Mouse (Mus musculus): ENCODE measurements around the gene Lrrc27. TPM values are rescaled to one million over a fixed set of nuclear protein-coding genes. Genes with fewer than 3 reads are reported as not detected.

Gene Lrrc27
- polyA plus RNA-seq, 1 experiment from 2014 or later, result 3.5 TPM

DNA sequence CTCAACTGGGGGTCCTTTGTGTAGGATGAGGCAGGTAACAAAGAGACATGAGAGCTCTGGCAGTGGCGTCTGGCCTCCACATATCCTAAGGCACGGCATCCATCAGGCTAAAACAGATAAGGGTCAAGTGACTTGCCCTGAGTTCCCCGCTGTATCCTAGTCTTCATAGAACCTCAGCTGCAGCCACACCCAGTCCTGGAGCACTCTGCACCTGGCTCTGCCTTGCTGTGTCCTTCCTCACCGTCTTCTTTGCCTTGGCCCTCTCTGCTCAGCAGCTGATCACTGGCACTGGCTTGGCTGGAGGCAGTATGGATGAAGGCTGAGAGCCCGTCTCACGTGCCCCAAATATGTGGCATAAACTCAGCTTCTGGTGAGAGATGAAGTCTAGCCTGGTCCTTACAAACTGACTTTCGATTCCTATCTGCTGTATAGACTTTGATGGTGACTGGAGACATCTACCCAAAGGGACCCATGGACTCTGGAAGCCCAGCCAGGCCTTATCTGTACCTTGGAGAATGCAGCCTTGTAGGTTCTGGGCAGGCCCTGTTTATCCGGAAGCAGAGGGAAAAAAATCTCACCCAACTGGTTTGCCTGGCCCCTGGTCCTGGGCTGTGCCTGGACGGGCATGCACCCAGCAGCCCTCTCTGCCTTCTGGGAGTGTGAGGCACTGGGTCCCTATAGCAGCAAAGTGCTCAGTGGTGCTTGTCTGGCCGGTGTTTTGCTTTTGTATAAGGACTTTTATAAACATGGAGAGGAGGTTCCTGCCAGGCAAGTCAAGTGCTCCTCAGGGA, 45.2 kb downstream of the Lrrc27 start:
- Histone ChIP-seq H3K4me2 (no peak overlapping the region), H3K4me3 (no peak overlapping the region), H3K9me3 (replicated peaks) (no peaks in the 10 kb centered on the region), H3K27me3 (no peaks in the 10 kb centered on the region), H3K36me3 (peaks cover 36% of the 10 kb centered on the region), H3K27ac (peak overlapping the region; percentile 5), H3K4me1 (replicated peaks) (peaks cover 37% of the 10 kb centered on the region), H3K9ac (no peak overlapping the region)
- ATAC-seq (replicated peaks; ENCODE audit: insufficient number of reproducible peaks, insufficient read depth, low FRiP score, low read depth), result no peak; the same call in 1 of the 2 replicates
- WGBS, result 44% methylated on average over 10 of the region's 10 CpGs

DNA sequence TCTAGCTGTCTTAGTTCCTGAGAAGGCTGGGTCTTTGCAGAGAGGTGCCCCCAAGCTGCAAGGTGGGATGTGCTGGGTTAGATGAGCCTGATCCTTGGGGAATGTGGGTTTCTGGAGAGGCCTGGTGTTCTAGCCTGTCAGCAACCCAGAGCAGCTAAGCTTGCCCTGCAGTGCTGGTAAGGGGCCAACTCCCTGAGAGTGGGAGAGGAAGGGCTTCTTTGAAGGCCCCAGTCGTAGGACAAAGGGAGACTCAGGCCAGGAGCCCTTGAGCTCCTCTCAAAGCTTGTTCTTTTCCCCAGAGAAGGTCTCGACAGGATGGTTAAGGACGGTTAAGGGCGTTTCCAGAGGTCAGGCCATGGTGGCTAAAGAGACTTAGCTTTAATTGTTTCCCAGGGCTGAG, 51.5 kb downstream of the Lrrc27 start:
- H3K27me3 ChIP-seq, result no peaks in the 10 kb centered on the region
- no peak overlapping the region for H3K4me2 ChIP-seq
- 21% methylated on average over 4 of the region's 4 CpGs for WGBS
- H3K4me3 ChIP-seq, result no peak overlapping the region
- peaks cover 14% of the 10 kb centered on the region; the same call in 1 of the 2 replicates for H3K36me3 ChIP-seq
- ATAC-seq (replicated peaks; ENCODE audit: insufficient number of reproducible peaks, insufficient read depth, low FRiP score, low read depth), result no peak; the same call in 1 of the 2 replicates
- H3K9ac ChIP-seq, result no peak overlapping the region
- no peaks in the 10 kb centered on the region for H3K9me3 ChIP-seq (replicated peaks)
- H3K4me1 ChIP-seq (replicated peaks), result peaks cover 48% of the 10 kb centered on the region
- H3K27ac ChIP-seq, result peak overlapping the region; percentile 68

DNA sequence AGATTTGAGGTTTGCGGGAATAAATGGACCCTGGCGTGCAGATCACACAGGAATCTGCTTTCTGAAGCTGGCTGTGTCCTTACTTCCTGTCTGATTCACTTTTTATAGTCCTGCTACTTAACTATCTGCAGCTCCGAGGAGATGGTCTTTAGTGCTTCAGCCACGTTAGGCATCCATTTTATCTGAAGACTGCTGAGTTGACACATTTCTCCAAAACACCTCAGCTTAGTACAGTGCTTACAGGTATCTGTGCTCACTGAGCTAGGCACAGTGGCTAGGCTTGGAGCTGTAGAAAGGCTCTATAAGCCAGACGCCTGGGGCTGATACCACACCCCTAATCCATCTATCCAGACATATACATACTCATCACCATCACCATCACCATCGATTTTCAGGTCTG, 52.8 kb downstream of the Lrrc27 start:
- no peak overlapping the region for H3K4me3 ChIP-seq
- no peak for ATAC-seq (replicated peaks; ENCODE audit: insufficient number of reproducible peaks, insufficient read depth, low FRiP score, low read depth)
- H3K27me3 ChIP-seq, result no peaks in the 10 kb centered on the region
- H3K36me3 ChIP-seq, result peaks cover 10% of the 10 kb centered on the region; the same call in 1 of the 2 replicates
- H3K27ac ChIP-seq, result peak overlapping the region; percentile 66
- peaks cover 41% of the 10 kb centered on the region for H3K4me1 ChIP-seq (replicated peaks)
- H3K9me3 ChIP-seq (replicated peaks), result no peaks in the 10 kb centered on the region
- 36% methylated on average over 6 of the region's 6 CpGs for WGBS
- no peak overlapping the region for H3K4me2 ChIP-seq
- no peak overlapping the region for H3K9ac ChIP-seq

DNA sequence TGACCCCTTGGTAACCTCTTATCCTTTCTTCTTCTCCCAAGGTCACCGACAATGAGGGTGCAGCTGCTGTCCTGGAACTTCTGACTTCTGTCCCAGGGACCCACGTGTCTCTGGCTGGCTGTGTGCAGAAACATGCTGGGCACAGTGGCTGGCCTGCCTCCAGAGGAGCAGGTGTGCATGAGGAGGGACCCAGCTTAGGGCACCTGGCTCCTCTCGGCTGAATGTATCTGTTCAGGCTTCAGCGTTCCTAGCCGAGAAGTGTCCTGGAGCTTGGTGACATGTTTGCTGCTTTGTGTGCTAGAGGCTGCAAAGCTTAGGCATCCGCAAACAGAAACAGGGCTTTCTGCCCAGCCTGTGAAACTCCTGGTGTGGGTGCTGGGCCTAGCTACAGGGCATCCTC, 53.6 kb downstream of the Lrrc27 start:
- no peak overlapping the region for H3K9ac ChIP-seq

DNA sequence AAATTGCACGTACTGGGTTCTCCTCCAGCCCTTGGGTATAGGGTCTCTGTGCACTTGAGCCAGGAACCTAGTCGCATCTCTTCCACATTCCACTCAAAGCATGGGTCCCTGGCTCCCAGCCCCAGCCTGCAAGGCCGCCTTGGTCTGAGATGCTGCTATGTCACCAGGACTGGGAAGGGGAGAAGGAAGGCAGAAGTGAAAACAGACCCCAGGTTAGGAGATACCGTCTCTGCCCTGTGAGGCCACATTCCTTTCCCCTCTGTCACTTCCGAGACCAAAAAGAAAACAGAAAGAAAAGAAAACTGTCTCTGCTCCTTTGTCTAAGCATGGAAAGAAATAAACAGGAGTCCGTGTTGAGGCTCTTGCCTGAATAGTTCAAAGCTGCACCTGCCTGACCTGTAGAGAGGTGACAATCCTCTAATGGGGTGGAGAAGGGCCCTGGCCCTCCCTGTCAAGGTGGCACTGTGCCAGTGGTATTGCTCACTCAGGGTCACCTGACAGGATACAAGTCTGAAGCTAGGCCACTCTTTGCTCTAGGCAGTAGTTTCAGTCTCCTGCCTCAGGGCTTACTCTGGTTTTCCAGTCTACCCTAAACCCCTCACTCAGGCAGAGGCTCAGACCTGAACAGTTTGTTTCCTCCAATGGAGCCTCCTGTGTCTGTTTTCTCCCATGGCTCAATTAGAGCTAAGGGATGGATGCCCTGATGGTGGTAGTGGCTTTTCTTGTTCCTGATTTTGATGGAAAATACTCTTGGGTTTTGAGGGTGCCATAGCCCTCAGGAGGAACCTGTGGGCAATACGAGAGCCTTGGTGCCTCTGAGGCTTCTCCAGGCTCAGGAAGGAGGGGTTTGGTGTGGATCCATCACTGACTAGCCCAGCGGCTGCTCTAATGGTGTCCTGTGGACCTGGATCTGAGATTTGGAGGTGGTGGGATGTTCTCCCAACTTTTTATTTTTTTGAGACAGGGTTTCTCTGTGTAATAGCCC, 54.4 kb downstream of the Lrrc27 start:
- Histone ChIP-seq H3K36me3 (no peaks in the 10 kb centered on the region), H3K9me3 (replicated peaks) (no peaks in the 10 kb centered on the region), H3K9ac (peak overlapping the region; percentile 23; the same call in 1 of the 2 replicates), H3K4me3 (no peak overlapping the region), H3K27me3 (no peaks in the 10 kb centered on the region), H3K27ac (peak overlapping the region; percentile 66), H3K4me1 (replicated peaks) (peaks cover 50% of the 10 kb centered on the region), H3K4me2 (no peak overlapping the region)
- ATAC-seq (replicated peaks; ENCODE audit: insufficient number of reproducible peaks, insufficient read depth, low FRiP score, low read depth), result no peak
- WGBS, result 51% methylated on average over 8 of the region's 8 CpGs

More for the DNA sequence above, 53.6 kb downstream of the Lrrc27 start:
- Histone ChIP-seq H3K4me3 (no peak overlapping the region), H3K4me2 (no peak overlapping the region), H3K4me1 (replicated peaks) (peaks cover 42% of the 10 kb centered on the region), H3K27me3 (no peaks in the 10 kb centered on the region), H3K27ac (peak overlapping the region; percentile 66), H3K36me3 (peaks cover 2% of the 10 kb centered on the region; the same call in 1 of the 2 replicates), H3K9me3 (replicated peaks) (no peaks in the 10 kb centered on the region)
- ATAC-seq (replicated peaks; ENCODE audit: insufficient number of reproducible peaks, insufficient read depth, low FRiP score, low read depth), result no peak
- WGBS, result 62% methylated on average over 6 of the region's 6 CpGs

DNA sequence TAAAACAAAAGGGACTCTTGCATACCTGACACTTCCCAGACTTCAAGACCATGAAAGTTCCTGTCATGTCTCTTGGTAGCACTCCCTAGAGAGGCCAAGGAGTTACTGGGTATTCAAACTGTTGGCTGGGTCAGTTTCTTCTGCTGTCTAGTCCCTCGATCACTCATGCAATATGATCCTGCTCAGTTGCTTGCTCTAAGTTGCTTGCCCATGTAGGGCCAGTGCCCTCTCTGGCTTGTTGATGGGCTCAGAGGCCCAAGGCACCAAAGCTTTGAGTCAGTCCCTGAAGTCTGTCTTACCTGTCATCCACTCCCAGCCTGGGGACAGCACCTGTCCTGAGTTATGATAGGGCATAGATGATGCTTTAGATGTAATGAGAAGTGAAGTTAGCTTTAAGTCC, 58.0 kb downstream of the Lrrc27 start:
- Histone ChIP-seq H3K9me3 (replicated peaks) (no peaks in the 10 kb centered on the region), H3K9ac (no peak overlapping the region), H3K4me2 (no peak overlapping the region), H3K27me3 (no peaks in the 10 kb centered on the region), H3K4me3 (no peak overlapping the region), H3K4me1 (replicated peaks) (peaks cover 55% of the 10 kb centered on the region), H3K27ac (no peak overlapping the region), H3K36me3 (no peaks in the 10 kb centered on the region)
- no peak for ATAC-seq (replicated peaks; ENCODE audit: insufficient number of reproducible peaks, insufficient read depth, low FRiP score, low read depth)
- WGBS, result 75% methylated on average over 1 of the region's 1 CpGs

DNA sequence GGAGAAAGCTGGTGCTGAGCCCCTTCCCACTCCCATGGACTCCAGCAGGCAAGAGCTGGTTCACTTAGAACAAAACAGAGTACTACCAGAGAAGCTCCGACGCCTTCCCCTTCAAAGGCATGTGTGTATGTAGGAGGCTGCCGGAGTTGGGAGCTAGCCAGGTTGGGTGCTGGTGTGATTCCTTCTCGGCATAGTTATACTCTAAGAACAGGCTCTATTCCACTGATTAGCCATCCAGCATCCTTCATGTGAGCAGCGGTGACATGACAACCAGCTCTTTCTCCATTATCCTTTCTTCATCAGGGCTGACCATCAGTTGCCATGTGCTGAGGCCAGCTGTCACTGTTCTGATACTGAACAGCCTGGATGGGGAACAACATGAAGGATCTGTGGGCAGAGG, 59.1 kb downstream of the Lrrc27 start:
- no peaks in the 10 kb centered on the region for H3K36me3 ChIP-seq
- H3K4me1 ChIP-seq (replicated peaks), result peaks cover 46% of the 10 kb centered on the region
- H3K9ac ChIP-seq, result peak overlapping the region; percentile 13; the same call in 1 of the 2 replicates
- H3K4me2 ChIP-seq, result no peak overlapping the region
- H3K9me3 ChIP-seq (replicated peaks), result no peaks in the 10 kb centered on the region
- WGBS, result 33% methylated on average over 5 of the region's 5 CpGs
- no peak overlapping the region for H3K4me3 ChIP-seq
- no peaks in the 10 kb centered on the region for H3K27me3 ChIP-seq
- ATAC-seq (replicated peaks; ENCODE audit: insufficient number of reproducible peaks, insufficient read depth, low FRiP score, low read depth), result no peak
- peak overlapping the region; percentile 89; the same call in 1 of the 2 replicates for H3K27ac ChIP-seq

DNA sequence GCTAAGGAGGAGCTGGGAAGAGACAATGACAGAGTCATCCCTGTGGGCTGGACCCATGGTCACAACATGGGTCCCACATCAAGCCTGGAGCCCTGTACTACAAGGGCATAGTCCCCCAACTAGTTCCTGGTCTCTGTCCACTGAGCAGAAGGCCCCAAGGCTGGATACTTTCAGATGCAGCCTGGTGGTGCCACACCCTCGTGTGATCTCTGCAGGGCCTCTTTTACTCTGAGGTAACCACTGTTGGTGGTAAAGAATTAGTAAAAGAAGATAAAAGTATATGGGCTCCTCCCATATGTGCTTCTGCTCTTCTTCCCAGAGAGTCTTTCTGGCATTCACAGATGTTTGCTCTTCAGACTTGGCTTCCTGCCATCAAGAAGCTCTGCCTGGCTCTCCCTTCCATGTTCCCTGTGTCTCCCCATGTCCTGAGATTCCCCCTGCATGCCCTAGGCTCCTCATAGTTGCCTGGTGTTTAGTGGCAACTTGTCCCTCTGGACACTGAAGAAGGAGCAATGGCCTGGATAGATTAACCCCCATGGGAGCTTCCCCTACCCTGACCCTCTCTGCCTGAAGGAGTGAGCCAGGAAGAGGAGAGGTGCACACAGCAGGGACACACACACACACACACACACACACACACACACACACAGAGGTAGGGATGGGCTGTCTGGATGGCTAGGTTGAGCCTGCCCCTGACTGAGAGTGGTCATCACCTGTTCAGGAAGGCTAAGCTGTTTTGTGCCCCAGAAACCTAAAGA, 60.0 kb downstream of the Lrrc27 start:
- WGBS, result 14% methylated on average over 1 of the region's 1 CpGs
- peak overlapping the region; percentile 89 for H3K27ac ChIP-seq
- H3K36me3 ChIP-seq, result no peaks in the 10 kb centered on the region
- H3K4me1 ChIP-seq (replicated peaks), result peaks cover 37% of the 10 kb centered on the region
- H3K4me2 ChIP-seq, result peak overlapping the region; percentile 37; the same call in 1 of the 2 replicates
- peak; percentile 21; the same call in 1 of the 2 replicates for ATAC-seq (replicated peaks; ENCODE audit: insufficient number of reproducible peaks, insufficient read depth, low FRiP score, low read depth)
- H3K4me3 ChIP-seq, result no peak overlapping the region
- peak overlapping the region; percentile 18; the same call in 1 of the 2 replicates for H3K9ac ChIP-seq
- H3K9me3 ChIP-seq (replicated peaks), result no peaks in the 10 kb centered on the region
- H3K27me3 ChIP-seq, result no peaks in the 10 kb centered on the region

DNA sequence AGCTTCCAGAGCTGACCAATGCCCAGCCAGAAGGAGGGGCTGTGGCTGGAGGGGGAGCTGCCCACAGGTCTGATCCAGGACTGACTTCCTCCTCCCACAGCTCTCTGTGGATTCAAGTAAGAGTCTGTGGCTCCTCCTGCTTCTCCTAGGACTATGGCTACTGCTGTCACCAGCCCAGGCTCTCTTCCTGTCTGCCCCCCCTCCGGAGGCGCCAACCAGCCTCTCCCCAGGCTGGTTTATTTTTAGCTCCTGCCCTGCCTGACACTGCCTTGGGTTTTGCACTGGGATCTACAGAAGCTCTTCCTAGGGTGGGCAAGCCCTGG, 60.6 kb downstream of the Lrrc27 start:
- WGBS, result 0% methylated on average over 2 of the region's 2 CpGs
- Histone ChIP-seq H3K4me2 (peak overlapping the region; percentile 37), H3K4me3 (no peak overlapping the region)

DNA sequence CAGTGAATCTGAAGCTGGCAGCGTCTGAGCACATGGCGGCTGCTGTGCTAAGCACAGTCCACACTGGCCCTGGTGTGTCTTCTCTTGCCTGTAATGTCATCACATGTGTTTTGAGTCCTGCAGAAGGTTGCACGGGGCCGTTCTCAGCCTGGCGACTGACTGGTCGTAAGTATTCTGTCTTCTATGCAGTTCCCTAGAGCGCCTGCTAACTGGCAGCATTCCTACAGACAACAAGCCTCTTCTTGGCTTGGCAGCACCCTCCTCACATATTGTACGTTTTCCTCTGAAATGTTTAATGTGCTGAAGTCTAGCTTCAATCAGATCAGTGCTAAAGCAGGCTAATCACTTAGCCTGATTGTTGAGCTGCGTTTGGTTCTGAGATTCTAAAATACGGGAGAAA, 62.8 kb downstream of the Lrrc27 start:
- 45% methylated on average over 10 of the region's 10 CpGs for WGBS
- Histone ChIP-seq H3K27me3 (no peaks in the 10 kb centered on the region), H3K27ac (0 out of 2 replicates have a peak overlapping the region, but pooled peaks have one; percentile 15), H3K36me3 (no peaks in the 10 kb centered on the region), H3K4me2 (no peak overlapping the region), H3K9me3 (replicated peaks) (no peaks in the 10 kb centered on the region), H3K4me3 (no peak overlapping the region), H3K4me1 (replicated peaks) (peaks cover 52% of the 10 kb centered on the region), H3K9ac (no peak overlapping the region)
- ATAC-seq (replicated peaks; ENCODE audit: insufficient number of reproducible peaks, insufficient read depth, low FRiP score, low read depth), result no peak

More for the DNA sequence above, 60.6 kb downstream of the Lrrc27 start:
- no peaks in the 10 kb centered on the region for H3K27me3 ChIP-seq
- no peaks in the 10 kb centered on the region for H3K9me3 ChIP-seq (replicated peaks)
- peak overlapping the region; percentile 18 for H3K9ac ChIP-seq
- H3K27ac ChIP-seq, result peak overlapping the region; percentile 89
- H3K4me1 ChIP-seq (replicated peaks), result peaks cover 37% of the 10 kb centered on the region
- H3K36me3 ChIP-seq, result no peaks in the 10 kb centered on the region
- peak; percentile 88 for ATAC-seq (replicated peaks; ENCODE audit: insufficient number of reproducible peaks, insufficient read depth, low FRiP score, low read depth)
